Mouse (Mus musculus) bone marrow macrophage, adult 2 months (primary cell): ENCODE data around the gene Hoxa4. TPM values are rescaled to one million over a fixed set of nuclear protein-coding genes. Genes with fewer than 3 reads are reported as not detected.
A peak's percentile ranks its signal among the peaks of the same experiment; 100 is the strongest.

Source experiments
- H3K27ac ChIP-seq: 2 replicates; pipeline ENCODE4 v1.5.1; 2012; ENCODE audit warnings: low read depth, low read length; ENCODE audit not compliant: insufficient read depth
- H3K4me1 ChIP-seq: 2 replicates; pipeline ENCODE4 v1.6.1; 2012; ENCODE audit warnings: low read length; ENCODE audit not compliant: control insufficient read depth, insufficient read depth
- H3K4me3 ChIP-seq: 2 replicates; pipeline ENCODE4 v1.5.1; 2012; ENCODE audit warnings: mild to moderate bottlenecking, low read length, moderate library complexity; ENCODE audit not compliant: insufficient read depth
- CTCF ChIP-seq: IDR thresholded peaks from 2 replicates; pipeline ENCODE4 v1.5.1; 2012; ENCODE audit warnings: low read depth, mild to moderate bottlenecking, low read length, moderate library complexity
- POLR2A ChIP-seq: IDR thresholded peaks from 2 replicates; pipeline ENCODE4 v1.6.1; 2012; ENCODE audit warnings: mild to moderate bottlenecking, low read depth, low read length, borderline replicate concordance
- polyA plus RNA-seq: library from polyadenylated mRNA; stranded (reverse); fragments of >200 nt; gene quantifications from 2 replicates; pipeline ENCODE4 v1.2.4, GENCODE M21; 2012; ENCODE audit not compliant: missing spikeins, insufficient read depth, insufficient read length

Hoxa4 gene
- polyA plus RNA-seq, result 1.0 and 1.2 TPM in 2 replicates

GRCm38 (mm10) chr6:52190906-52191810, at the start of gene Hoxa4:
Gene Hoxa4 (minus strand): TSS chr6:52191753.
- H3K4me3 ChIP-seq, result peak within 1 kb of the TSS; percentile 78
- no peak within 1 kb of the TSS for H3K27ac ChIP-seq
- peaks cover 5% of the 10 kb centered on the region for H3K4me1 ChIP-seq
- no peak for TF ChIP-seq CTCF
- no peak for TF ChIP-seq POLR2A

- Histone ChIP-seq H3K4me3 (no peak overlapping the region), H3K27ac (no peak overlapping the region), H3K4me1 (no peaks in the 10 kb centered on the region; the same call in 1 of the 2 replicates)
- TF ChIP-seq POLR2A (no peak), CTCF (no peak)
Measured at GRCm38 (mm10) chr6:52241001-52241621, 49.6 kb upstream of the Hoxa4 start.

GRCm38 (mm10) chr6:52240389-52241000, 48.9 kb upstream of the Hoxa4 start, which contains the start of gene Hoxa10:
Gene Hoxa10 (minus strand): TSS chr6:52240854.
- Histone ChIP-seq H3K4me1 (no peaks in the 10 kb centered on the region; the same call in 1 of the 2 replicates), H3K27ac (no peak within 1 kb of the TSS), H3K4me3 (peak within 1 kb of the TSS; percentile 37)
- TF ChIP-seq POLR2A (no peak), CTCF (peak; percentile 80)

- Histone ChIP-seq H3K4me3 (peak overlapping the region; percentile 37), H3K4me1 (no peaks in the 10 kb centered on the region; the same call in 1 of the 2 replicates), H3K27ac (no peak overlapping the region)
- TF ChIP-seq POLR2A, result no peak
- TF ChIP-seq CTCF, result no peak
Measured at GRCm38 (mm10) chr6:52239625-52240388, 48.3 kb upstream of the Hoxa4 start.

- TF ChIP-seq POLR2A (no peak), CTCF (no peak)
- Histone ChIP-seq H3K27ac (no peak overlapping the region), H3K4me3 (no peak overlapping the region)
Measured at GRCm38 (mm10) chr6:52238976-52239375, 47.4 kb upstream of the Hoxa4 start.

GRCm38 (mm10) chr6:52238155-52238545, 46.6 kb upstream of the Hoxa4 start:
- no peak overlapping the region for H3K4me3 ChIP-seq
- H3K4me1 ChIP-seq, result no peaks in the 10 kb centered on the region; the same call in 1 of the 2 replicates
- TF ChIP-seq POLR2A (no peak), CTCF (no peak)
- no peak overlapping the region for H3K27ac ChIP-seq

More at GRCm38 (mm10) chr6:52238976-52239375, 47.4 kb upstream of the Hoxa4 start:
- H3K4me1 ChIP-seq, result no peaks in the 10 kb centered on the region; the same call in 1 of the 2 replicates

- no peak overlapping the region for H3K27ac ChIP-seq
- TF ChIP-seq CTCF (no peak), POLR2A (no peak)
- no peak overlapping the region for H3K4me3 ChIP-seq
- no peaks in the 10 kb centered on the region; the same call in 1 of the 2 replicates for H3K4me1 ChIP-seq
Measured at GRCm38 (mm10) chr6:52237346-52238154, 46.0 kb upstream of the Hoxa4 start.

GRCm38 (mm10) chr6:52236806-52237205, 45.3 kb upstream of the Hoxa4 start:
- Histone ChIP-seq H3K4me1 (no peaks in the 10 kb centered on the region; the same call in 1 of the 2 replicates), H3K27ac (no peak overlapping the region), H3K4me3 (no peak overlapping the region)
- TF ChIP-seq CTCF, result no peak
- no peak for TF ChIP-seq POLR2A

GRCm38 (mm10) chr6:52235866-52236265, 44.3 kb upstream of the Hoxa4 start:
- H3K4me1 ChIP-seq, result no peaks in the 10 kb centered on the region; the same call in 1 of the 2 replicates

More at GRCm38 (mm10) chr6:52235866-52236265, 44.3 kb upstream of the Hoxa4 start:
- no peak overlapping the region for H3K27ac ChIP-seq
- H3K4me3 ChIP-seq, result no peak overlapping the region
- TF ChIP-seq CTCF, result no peak
- no peak for TF ChIP-seq POLR2A
